Mouse (Mus musculus): ENCODE measurements at regions not wholly inside any gene's neighbourhood (a gene's known extent, or its start where the extent isn't known, plus 50 kb on each side); places are given as distances from the start of the nearest gene placed in this dataset.
A peak's percentile ranks its signal among the peaks of the same experiment; 100 is the strongest.

DNA sequence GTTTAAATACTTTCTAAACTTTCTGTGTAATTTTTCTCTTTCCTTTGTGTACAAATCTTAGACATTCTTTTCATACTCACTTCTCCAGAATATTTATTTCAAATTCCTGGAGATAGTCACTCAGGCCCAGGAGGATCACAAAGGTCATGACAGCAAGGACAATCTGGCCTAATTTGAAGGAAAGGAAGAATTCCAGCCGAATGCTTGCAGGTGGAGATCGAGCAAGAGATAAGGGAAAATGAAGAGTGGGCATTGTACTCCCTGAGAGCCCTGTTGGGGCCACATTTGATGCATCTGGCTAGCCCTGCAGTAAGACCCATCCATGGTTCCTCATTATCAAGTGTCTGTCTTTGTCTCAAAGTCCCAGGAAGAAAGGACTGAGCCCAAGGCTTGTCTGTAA is 66.0 kb upstream of the Jazf1 start:
- Histone ChIP-seq H3K4me2 (ENCODE audit: insufficient read depth, low read depth, poor library complexity, severe bottlenecking) (no peak overlapping the region), H3K27ac (ENCODE audit: insufficient read depth, low read depth) (no peak overlapping the region), H3K9me3 (replicated peaks; ENCODE audit: low read length) (no peaks in the 10 kb centered on the region), H3K4me1 (ENCODE audit: control insufficient read depth in 1 of 2, insufficient read depth in 2 of 2) (peaks cover 5 to 17% of the 10 kb centered on the region in 2 experiments), H3K9ac (ENCODE audit: insufficient read depth, low read depth) (no peak overlapping the region), H3K79me2 (replicated peaks; ENCODE audit: control insufficient read depth, extremely low read depth, insufficient read depth, poor library complexity, severe bottlenecking) (no peaks in the 10 kb centered on the region), H3K27me3 (replicated peaks) (no peaks in the 10 kb centered on the region), H3K36me3 (replicated peaks in 1 of 2; ENCODE audit: control insufficient read depth in 1 of 2, insufficient read depth in 1 of 2, low read length in 1 of 2) (no peaks in the 10 kb centered on the region), H3K4me3 (replicated peaks in 1 of 3; ENCODE audit: low read depth in 2 of 3, low read length in 2 of 3, poor library complexity in 1 of 3) (no peak overlapping the region)
- no peak for DNase-seq (ENCODE audit: extremely low read depth)
- dilution Hi-C loops (cut with MboI; ENCODE audit: extremely low pct_ligation_motif_present, extremely low pct_unique_long_range_greater_than_20kb, low sequenced_read_pairs) (no loop called here), in situ Hi-C loops (cut with MboI; ENCODE audit: low pct_ligation_motif_present, low pct_unique_long_range_greater_than_20kb, low sequenced_read_pairs) (loop anchor here (5.0 kb wide), 1 partner anchor 42 kb away; no protein-coding TSS in a partner anchor)
- no peak for TF ChIP-seq USF1 (IDR thresholded peaks at IDR 0.05; ENCODE audit: low read depth, low read length)
- TF ChIP-seq RCOR1 (conservative IDR thresholded peaks at IDR 0.05; ENCODE audit: low read depth, low read length), result no peak
- TF ChIP-seq HCFC1 (IDR thresholded peaks at IDR 0.05; ENCODE audit: low read depth, low read length), result no peak

DNA sequence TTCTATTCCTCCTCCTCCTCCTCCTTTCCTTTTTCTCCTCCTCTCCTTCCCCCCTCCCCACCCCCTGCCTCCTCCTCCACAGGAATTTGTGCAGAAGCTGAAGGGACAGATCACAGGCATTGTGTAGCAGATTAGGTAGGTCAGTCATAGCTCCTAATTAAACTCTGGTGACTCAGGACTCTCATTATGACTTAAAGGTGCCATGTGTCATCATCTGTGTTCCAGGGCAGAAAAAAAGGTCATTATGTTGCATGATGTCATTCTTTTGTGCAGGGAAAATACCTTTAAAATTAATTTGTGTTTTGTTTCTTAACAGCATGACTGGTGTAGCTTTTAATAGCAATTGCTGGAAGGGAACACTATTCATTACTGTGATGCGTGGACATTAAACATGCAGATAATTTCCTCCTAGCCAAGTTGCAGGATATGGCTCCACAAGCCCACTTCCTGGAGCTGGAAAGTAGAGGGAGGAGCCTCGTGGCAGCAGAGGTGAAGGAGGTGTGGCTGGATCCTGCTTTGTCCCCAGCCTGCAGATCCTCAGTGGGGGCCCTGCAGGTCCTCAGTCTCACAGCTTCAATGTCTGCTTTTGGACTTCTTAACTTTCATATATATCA is 62.4 kb upstream of the Jazf1 start:
- Histone ChIP-seq H3K27ac (ENCODE audit: insufficient read depth, low read depth) (no peak overlapping the region), H3K9me3 (replicated peaks; ENCODE audit: low read length) (no peaks in the 10 kb centered on the region), H3K9ac (ENCODE audit: insufficient read depth, low read depth) (no peak overlapping the region), H3K79me2 (replicated peaks; ENCODE audit: control insufficient read depth, extremely low read depth, insufficient read depth, poor library complexity, severe bottlenecking) (no peaks in the 10 kb centered on the region), H3K4me1 (ENCODE audit: control insufficient read depth in 1 of 2, insufficient read depth in 2 of 2) (peaks cover 7 to 17% of the 10 kb centered on the region in 2 experiments), H3K4me2 (ENCODE audit: insufficient read depth, low read depth, poor library complexity, severe bottlenecking) (peak overlapping the region; percentile 39), H3K27me3 (replicated peaks) (no peaks in the 10 kb centered on the region), H3K36me3 (replicated peaks in 1 of 2; ENCODE audit: control insufficient read depth in 1 of 2, insufficient read depth in 1 of 2, low read length in 1 of 2) (no peaks in the 10 kb centered on the region), H3K4me3 (replicated peaks in 1 of 3; ENCODE audit: low read depth in 2 of 3, low read length in 2 of 3, poor library complexity in 1 of 3) (no peak overlapping the region)
- peak; percentile 74 for DNase-seq (ENCODE audit: extremely low read depth)
- no peak for TF ChIP-seq SMC3 (IDR thresholded peaks at IDR 0.05; ENCODE audit: low read depth, low read length)
- TF ChIP-seq PAX5 (IDR thresholded peaks at IDR 0.05; ENCODE audit: low read length), result no peak
- TF ChIP-seq JUND (conservative IDR thresholded peaks at IDR 0.05; ENCODE audit: low read depth, low read length), result peak; percentile 92
- no peak for TF ChIP-seq E2F4 (IDR thresholded peaks at IDR 0.05; ENCODE audit: insufficient replicate concordance, low read depth, low read length)
- peak; percentile 98 for TF ChIP-seq ETS1 (conservative IDR thresholded peaks at IDR 0.05; ENCODE audit: low read depth, low read length)
- TF ChIP-seq JUN (IDR thresholded peaks at IDR 0.05; ENCODE audit: insufficient read depth, low read depth, low read length), result peak; percentile 93
- 0 out of 2 replicates have a peak, but pooled peaks have one; percentile 13 for TF ChIP-seq TCF12 (IDR thresholded peaks at IDR 0.05; ENCODE audit: low read depth, low read length)
- peak; percentile 78 for TF ChIP-seq EP300 (IDR thresholded peaks at IDR 0.05; ENCODE audit: low read length)
- TF ChIP-seq USF1 (IDR thresholded peaks at IDR 0.05; ENCODE audit: low read depth, low read length), result no peak
- peak; percentile 74 for TF ChIP-seq BHLHE40 (IDR thresholded peaks at IDR 0.05; ENCODE audit: low read depth, low read length)
- TF ChIP-seq MYC (IDR thresholded peaks at IDR 0.05; ENCODE audit: low read depth, low read length), result 0 out of 2 replicates have a peak, but pooled peaks have one; percentile 47
- peak; percentile 93 for TF ChIP-seq IRF4 (IDR thresholded peaks at IDR 0.05; ENCODE audit: low read depth, low read length)
- peak; percentile 56; the same call in 1 of the 2 replicates for TF ChIP-seq MAFK (IDR thresholded peaks at IDR 0.05; ENCODE audit: insufficient replicate concordance, low read length)
- peak; percentile 67; the same call in 1 of the 2 replicates for TF ChIP-seq RCOR1 (conservative IDR thresholded peaks at IDR 0.05; ENCODE audit: low read depth, low read length)
- TF ChIP-seq ELF1 (IDR thresholded peaks at IDR 0.05; ENCODE audit: low read depth, low read length), result peak; percentile 64
- peak; percentile 51 for TF ChIP-seq MAX (IDR thresholded peaks at IDR 0.05; ENCODE audit: low read length)
- TF ChIP-seq ZNF384 (IDR thresholded peaks at IDR 0.05; ENCODE audit: low read depth, low read length), result peak; percentile 89
- peak; percentile 91 for TF ChIP-seq MEF2A (IDR thresholded peaks at IDR 0.05; ENCODE audit: borderline replicate concordance, low read depth, low read length)
- in situ Hi-C loops (cut with MboI; ENCODE audit: low pct_ligation_motif_present, low pct_unique_long_range_greater_than_20kb, low sequenced_read_pairs) (loop anchor here (5.0 kb wide), 1 partner anchor 39 kb away; no protein-coding TSS in a partner anchor), dilution Hi-C loops (cut with MboI; ENCODE audit: extremely low pct_ligation_motif_present, extremely low pct_unique_long_range_greater_than_20kb, low sequenced_read_pairs) (no loop called here)

All from CH12.LX (cell line).